Mouse (Mus musculus): ENCODE data around the gene Rtcb. TPM values are rescaled to one million over a fixed set of nuclear protein-coding genes. Genes with fewer than 3 reads are reported as not detected.

Gene Rtcb
- polyA plus RNA-seq, 1 experiment, result 31.1 TPM

- no peaks in the 10 kb centered on the region for H3K27me3 ChIP-seq (replicated peaks)
- TF ChIP-seq FLI1 (IDR thresholded peaks at IDR 0.05; ENCODE audit: low read length), result no peak
- no peak for TF ChIP-seq GATA1 (IDR thresholded peaks at IDR 0.05; ENCODE audit: borderline replicate concordance, low read length)
- no peak overlapping the region for H3K4me3 ChIP-seq (replicated peaks)
- H3K9me3 ChIP-seq, result no peaks in the 10 kb centered on the region
- H3K4me1 ChIP-seq, result peaks cover 31% of the 10 kb centered on the region
- peaks cover 86% of the 10 kb centered on the region for H3K36me3 ChIP-seq (replicated peaks; ENCODE audit: low read length)
Measured at GRCm38 (mm10) chr10:85951765-85952443, 5.7 kb downstream of the Rtcb start.

DNA sequence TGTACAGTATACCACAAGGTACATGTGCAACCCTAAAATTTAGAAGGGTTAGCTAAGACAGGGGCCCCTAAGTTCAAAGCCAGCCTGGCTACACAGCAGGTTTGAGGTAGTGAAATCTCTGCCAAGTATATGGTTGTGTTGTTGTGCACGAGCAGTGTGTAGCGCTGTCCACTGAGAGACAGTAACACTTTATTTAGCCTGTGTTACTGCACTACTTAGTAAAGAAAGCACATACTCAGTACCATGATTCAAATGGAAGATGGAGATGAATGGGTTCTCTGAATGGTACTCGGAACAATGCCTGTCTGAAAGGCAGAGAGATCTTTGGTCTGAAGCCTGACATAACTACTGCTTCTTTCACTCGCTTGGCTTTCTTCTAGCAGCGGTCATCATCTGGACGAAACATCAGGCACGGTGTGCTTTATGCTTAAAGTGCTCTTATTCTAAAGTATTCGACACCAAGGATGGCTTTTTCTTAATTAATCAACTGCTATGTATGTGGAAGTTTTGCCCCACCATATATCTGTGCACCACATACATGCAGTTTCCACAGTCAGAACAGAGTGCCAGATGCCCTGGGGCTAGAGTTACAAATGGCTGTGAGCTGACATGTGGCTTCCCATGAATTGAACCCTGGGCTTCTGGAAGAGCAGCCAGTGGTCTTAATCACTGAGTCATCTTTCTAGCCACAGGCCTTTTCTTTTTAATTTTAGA is 9.0 kb downstream of the Rtcb start:
- H3K27me3 ChIP-seq (replicated peaks), result no peaks in the 10 kb centered on the region
- no peaks in the 10 kb centered on the region for H3K9me3 ChIP-seq
- peaks cover 4% of the 10 kb centered on the region for H3K4me1 ChIP-seq
- peaks cover 99% of the 10 kb centered on the region for H3K36me3 ChIP-seq (replicated peaks; ENCODE audit: low read length)
- no peak overlapping the region for H3K4me3 ChIP-seq (replicated peaks)
- TF ChIP-seq FLI1 (IDR thresholded peaks at IDR 0.05; ENCODE audit: low read length) (no peak), GATA1 (IDR thresholded peaks at IDR 0.05; ENCODE audit: borderline replicate concordance, low read length) (no peak)

DNA sequence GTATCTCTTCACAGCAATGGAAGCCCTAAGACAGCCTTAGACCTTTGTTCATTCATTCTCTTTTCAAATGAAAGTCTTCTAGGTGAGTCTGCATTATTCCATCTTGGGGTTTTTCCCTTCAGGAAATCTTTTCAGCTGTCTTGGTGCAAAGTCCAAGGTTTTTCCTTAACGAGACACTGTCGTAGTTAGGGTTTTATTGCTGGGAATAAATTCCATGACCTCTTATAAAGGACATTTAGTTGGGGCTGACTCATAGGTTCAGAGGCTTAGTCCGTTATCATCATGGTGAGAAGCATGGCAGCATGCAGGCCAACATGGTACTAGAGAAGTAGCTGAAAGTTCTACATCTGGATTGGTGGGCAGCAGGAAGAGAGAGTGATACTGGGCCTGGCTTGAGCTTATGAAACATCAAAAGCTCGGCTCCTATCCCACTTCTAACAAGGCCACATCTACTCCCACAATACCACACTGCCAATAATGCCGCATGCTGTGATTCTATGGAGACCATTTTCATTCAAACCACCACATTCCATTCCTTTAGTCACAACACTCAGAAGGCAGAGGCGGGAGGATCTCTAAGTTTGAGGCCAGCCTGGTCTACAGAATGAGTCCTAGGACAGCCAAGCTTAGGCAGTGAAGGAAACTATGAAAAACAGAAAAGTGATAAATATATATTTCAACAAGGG is 21.2 kb downstream of the Rtcb start:
- no peak for TF ChIP-seq GATA1 (IDR thresholded peaks at IDR 0.05; ENCODE audit: borderline replicate concordance, low read length)
- TF ChIP-seq FLI1 (IDR thresholded peaks at IDR 0.05; ENCODE audit: low read length), result no peak
- Histone ChIP-seq H3K36me3 (replicated peaks; ENCODE audit: low read length) (peaks cover 61% of the 10 kb centered on the region), H3K27me3 (replicated peaks) (peaks cover 3% of the 10 kb centered on the region), H3K9me3 (peaks cover 19% of the 10 kb centered on the region), H3K4me1 (no peaks in the 10 kb centered on the region), H3K4me3 (replicated peaks) (no peak overlapping the region)

DNA sequence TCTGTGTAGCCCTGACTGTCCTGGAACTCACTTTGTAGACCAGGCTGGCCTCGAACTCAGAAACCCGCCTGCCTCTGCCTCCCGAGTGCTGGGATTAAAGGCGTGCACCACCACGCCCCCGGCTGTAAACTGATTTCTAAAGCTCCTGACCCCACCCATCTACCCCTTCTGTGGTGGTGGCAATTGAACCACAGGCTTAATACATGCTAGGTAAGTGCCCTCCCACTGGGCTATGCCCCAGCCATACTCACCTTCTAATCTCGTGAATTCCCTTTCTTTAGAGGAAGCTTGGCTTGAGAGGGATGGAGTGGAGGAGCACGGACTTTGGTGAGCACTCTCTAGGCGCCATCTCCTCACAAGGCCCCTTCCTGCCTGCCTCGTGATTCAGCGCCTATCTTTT is 27.7 kb downstream of the Rtcb start:
- H3K4me3 ChIP-seq (replicated peaks), result no peak overlapping the region
- H3K27me3 ChIP-seq (replicated peaks), result peaks cover 33% of the 10 kb centered on the region
- TF ChIP-seq FLI1 (IDR thresholded peaks at IDR 0.05; ENCODE audit: low read length) (no peak), GATA1 (IDR thresholded peaks at IDR 0.05; ENCODE audit: borderline replicate concordance, low read length) (no peak)
- no peaks in the 10 kb centered on the region for H3K9me3 ChIP-seq
- no peaks in the 10 kb centered on the region for H3K36me3 ChIP-seq (replicated peaks; ENCODE audit: low read length)
- H3K4me1 ChIP-seq, result peaks cover 22% of the 10 kb centered on the region

DNA sequence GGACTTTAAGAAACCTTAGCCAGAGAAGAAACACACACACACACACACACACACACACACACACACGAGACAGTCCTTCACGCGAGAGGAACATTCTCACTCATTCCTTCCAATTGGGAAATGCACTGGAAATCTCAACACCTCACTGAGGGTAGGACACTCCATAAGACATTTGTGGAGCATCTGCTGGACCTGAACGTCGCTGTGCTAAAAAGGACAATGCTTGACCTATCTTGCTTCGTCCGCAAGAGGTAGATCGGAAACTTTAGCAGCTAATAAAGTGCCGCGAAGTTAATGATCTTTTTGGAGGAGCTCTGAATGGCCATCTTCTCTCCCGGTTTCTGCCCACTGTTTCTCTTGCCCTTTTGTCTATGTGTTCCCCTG is 28.4 kb downstream of the Rtcb start:
- H3K4me1 ChIP-seq, result peaks cover 22% of the 10 kb centered on the region
- TF ChIP-seq FLI1 (IDR thresholded peaks at IDR 0.05; ENCODE audit: low read length), result no peak
- H3K36me3 ChIP-seq (replicated peaks; ENCODE audit: low read length), result no peaks in the 10 kb centered on the region
- peaks cover 33% of the 10 kb centered on the region for H3K27me3 ChIP-seq (replicated peaks)
- H3K4me3 ChIP-seq (replicated peaks), result peak overlapping the region; percentile 50
- H3K9me3 ChIP-seq, result no peaks in the 10 kb centered on the region

- TF ChIP-seq FLI1 (IDR thresholded peaks at IDR 0.05; ENCODE audit: low read length), result no peak
- no peak for TF ChIP-seq GATA1 (IDR thresholded peaks at IDR 0.05; ENCODE audit: borderline replicate concordance, low read length)
- Histone ChIP-seq H3K36me3 (replicated peaks; ENCODE audit: low read length) (no peaks in the 10 kb centered on the region), H3K27me3 (replicated peaks) (peaks cover 36% of the 10 kb centered on the region), H3K4me1 (peaks cover 22% of the 10 kb centered on the region), H3K9me3 (no peaks in the 10 kb centered on the region), H3K4me3 (replicated peaks) (peak overlapping the region; percentile 93)
Measured at GRCm38 (mm10) chr10:85928499-85929207, 29.0 kb downstream of the Rtcb start.

DNA sequence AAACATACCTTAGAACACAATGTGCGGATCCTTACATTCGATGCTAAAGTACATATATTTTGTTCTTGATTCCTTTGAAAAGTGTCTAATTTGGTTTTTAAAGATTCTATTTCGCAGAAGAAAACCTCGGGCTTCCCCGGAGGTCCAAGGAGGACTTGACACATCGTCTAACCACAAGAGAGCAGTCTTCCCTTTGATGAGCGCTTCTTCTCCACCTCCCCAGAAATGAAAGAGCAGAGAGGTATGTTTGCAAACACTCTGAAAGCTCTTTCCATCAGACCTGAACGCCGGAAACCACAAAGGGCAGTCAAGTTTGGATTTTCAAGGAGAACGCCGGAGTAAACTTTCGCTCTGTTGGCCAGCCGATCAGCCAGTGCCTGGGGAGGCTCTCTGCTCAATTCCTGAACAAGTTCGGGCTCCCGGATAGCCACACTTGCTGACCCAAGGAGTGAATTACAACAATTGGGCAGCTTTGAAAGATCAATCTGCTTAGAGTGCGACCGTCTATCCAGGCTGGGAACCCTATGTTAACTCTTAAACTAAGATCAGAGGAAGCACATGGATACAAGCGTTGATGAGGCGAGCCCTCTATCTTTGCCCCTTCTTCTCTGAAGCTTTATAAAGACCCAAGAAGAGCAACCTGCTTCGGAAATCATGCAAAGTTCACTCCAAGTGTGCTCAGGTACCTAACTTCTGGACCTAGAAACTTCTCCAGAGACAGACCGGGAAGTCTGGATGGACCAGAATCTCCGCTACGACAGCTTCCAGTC is 29.8 kb downstream of the Rtcb start, which contains the start of gene Ascl4:
Ascl4 (plus strand) TSS at position 6 of the 770 bp plus-strand sequence.
- Histone ChIP-seq H3K27me3 (replicated peaks) (peaks cover 35% of the 10 kb centered on the region), H3K4me3 (replicated peaks) (peak within 1 kb of the TSS; percentile 93), H3K36me3 (replicated peaks; ENCODE audit: low read length) (no peaks in the 10 kb centered on the region), H3K4me1 (peaks cover 22% of the 10 kb centered on the region), H3K9me3 (no peaks in the 10 kb centered on the region; the same call in 1 of the 2 replicates)
- TF ChIP-seq FLI1 (IDR thresholded peaks at IDR 0.05; ENCODE audit: low read length) (no peak), GATA1 (IDR thresholded peaks at IDR 0.05; ENCODE audit: borderline replicate concordance, low read length) (no peak)

- H3K4me3 ChIP-seq (replicated peaks), result peak within 1 kb of the TSS; percentile 98
- H3K9me3 ChIP-seq, result no peaks in the 10 kb centered on the region
- peaks cover 39% of the 10 kb centered on the region for H3K4me1 ChIP-seq
- TF ChIP-seq FLI1 (IDR thresholded peaks at IDR 0.05; ENCODE audit: low read length), result no peak
- TF ChIP-seq GATA1 (IDR thresholded peaks at IDR 0.05; ENCODE audit: borderline replicate concordance, low read length), result no peak
- H3K36me3 ChIP-seq (replicated peaks; ENCODE audit: low read length), result peaks cover 30% of the 10 kb centered on the region
- H3K27me3 ChIP-seq (replicated peaks), result peaks cover 3% of the 10 kb centered on the region
Measured at GRCm38 (mm10) chr10:85916498-85917309, 40.9 kb downstream of the Rtcb start, which contains the start of gene Prdm4. TSS of gene Prdm4 (minus strand) at chr10:85917142.

Other genes starting within 250 kb of the Rtcb start
- gene Pwp1, start 128.3 kb downstream of the Rtcb start, polyA plus RNA-seq (2012; ENCODE audit: insufficient read depth, low replicate concordance), result 6.6 TPM in 1 of 2 replicates, not detected in the other
- 1.4 and 2.2 TPM in 2 replicates for gene Prdm4, start 40.7 kb downstream of the Rtcb start, polyA plus RNA-seq (2012; ENCODE audit: insufficient read depth, low replicate concordance)
- gene Ascl4, start 30.1 kb downstream of the Rtcb start, polyA plus RNA-seq (2012; ENCODE audit: insufficient read depth, low replicate concordance), result not detected in 2 replicates
- gene Bpifc, start 54.1 kb upstream of the Rtcb start, polyA plus RNA-seq (2012; ENCODE audit: insufficient read depth, low replicate concordance), result not detected in 2 replicates
- gene Fbxo7, start 64.1 kb upstream of the Rtcb start, polyA plus RNA-seq (2012; ENCODE audit: insufficient read depth, low replicate concordance), result 1.0 and 7.1 TPM in 2 replicates

Data from megakaryocyte, embryonic 14.5 days (primary cell).